In the genomic region with DNA sequence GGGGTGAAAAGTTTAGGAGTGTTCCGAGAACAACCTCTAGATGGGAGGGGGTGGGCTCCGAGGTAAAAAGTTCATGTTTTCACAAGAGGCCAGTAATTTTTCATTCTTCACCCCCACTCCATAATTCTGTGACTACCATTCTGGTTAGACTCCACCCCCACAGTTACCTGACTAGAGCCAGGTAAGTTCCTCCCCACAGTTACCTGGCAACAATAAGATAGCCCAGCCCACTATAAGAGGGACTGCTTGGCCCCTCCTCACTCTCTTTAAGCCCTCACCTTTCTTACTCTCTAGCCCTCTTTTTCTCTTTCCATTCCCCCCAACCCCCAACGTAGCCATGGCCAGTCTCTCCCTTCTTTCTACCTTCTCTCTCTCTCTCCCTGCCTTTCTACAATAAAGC, we compare ENCODE assay signal across 6 mouse cellular contexts. TPM values are rescaled to one million over a fixed set of nuclear protein-coding genes. Genes with fewer than 3 reads are reported as not detected.
DNase-seq lines count a peak whose midpoint lies in the region; ATAC-seq lines count a peak whose summit lies in the region.
"Not testable (repeated sequence)": the region's sequence is repeated elsewhere in the genome, so short reads cannot be mapped to it uniquely, and the experiment has no call there.

No protein-coding gene starts in this region.

- H3K9ac ChIP-seq in embryonic facial prominence, embryonic 14.5 days (ENCODE audit: low read depth, low read length); heart, embryonic 15.5 days; kidney, embryonic 15.5 days; liver, embryonic 11.5 days (ENCODE audit: low read depth, low read length); lung, embryonic 16.5 days (ENCODE audit: low read length); stomach, embryonic 14.5 days (replicated peaks; ENCODE audit: low read depth, low read length): not testable (repeated sequence)

- not testable (repeated sequence) for H3K4me1 ChIP-seq in embryonic facial prominence, embryonic 14.5 days (ENCODE audit: control insufficient read depth, insufficient read depth, low read length); liver, embryonic 11.5 days (replicated peaks; ENCODE audit: control insufficient read depth, insufficient read depth, low read length); stomach, embryonic 14.5 days (ENCODE audit: control insufficient read depth, insufficient read depth, low read length)
- peaks cover 11% of the 10 kb centered on the region; the same call in 1 of the 2 replicates for H3K4me1 ChIP-seq in heart, embryonic 15.5 days (replicated peaks)
- H3K4me1 ChIP-seq in kidney, embryonic 15.5 days = peaks cover 17% of the 10 kb centered on the region
- H3K4me1 ChIP-seq in lung, embryonic 16.5 days (replicated peaks; ENCODE audit: control insufficient read depth, insufficient read depth, low read length) = peaks cover 11% of the 10 kb centered on the region

- peak; percentile 18; the same call in 1 of the 2 replicates for ATAC-seq in embryonic facial prominence, embryonic 14.5 days (ENCODE audit: low read depth)
- ATAC-seq in heart, embryonic 15.5 days (replicated peaks; ENCODE audit: insufficient number of reproducible peaks, insufficient read depth, low FRiP score, low read depth) = 0 out of 2 replicates have a peak, but pooled peaks have one; percentile 35
- peak; percentile 36; the same call in 1 of the 2 replicates for ATAC-seq in kidney, embryonic 15.5 days (replicated peaks; ENCODE audit: low FRiP score)
- ATAC-seq in liver, embryonic 11.5 days (replicated peaks; ENCODE audit: low FRiP score) = peak; percentile 26; the same call in 1 of the 2 replicates
- ATAC-seq in lung, embryonic 16.5 days (ENCODE audit: low read depth) = peak; percentile 56
- peak; percentile 42; the same call in 1 of the 2 replicates for ATAC-seq in stomach, embryonic 14.5 days (ENCODE audit: insufficient number of reproducible peaks, insufficient read depth, low FRiP score, low read depth)

- peak; percentile 31 for DNase-seq in embryonic facial prominence, embryonic 14.5 days (ENCODE audit: low spot score)
- DNase-seq in liver, embryonic 11.5 days (ENCODE audit: low spot score) = not testable (repeated sequence)

- H3K27me3 ChIP-seq in embryonic facial prominence, embryonic 14.5 days (replicated peaks; ENCODE audit: control insufficient read depth, insufficient read depth, low read length); heart, embryonic 15.5 days; kidney, embryonic 15.5 days; liver, embryonic 11.5 days (replicated peaks; ENCODE audit: control insufficient read depth, insufficient read depth, low read length); lung, embryonic 16.5 days (ENCODE audit: control insufficient read depth, insufficient read depth, low read depth, low read length); stomach, embryonic 14.5 days (ENCODE audit: control insufficient read depth, insufficient read depth, low read length): not testable (repeated sequence)

- not testable (repeated sequence) for H3K27ac ChIP-seq in embryonic facial prominence, embryonic 14.5 days (replicated peaks; ENCODE audit: low read depth, low read length); kidney, embryonic 15.5 days; liver, embryonic 11.5 days (ENCODE audit: low read depth, low read length); lung, embryonic 16.5 days (ENCODE audit: low read length); stomach, embryonic 14.5 days (ENCODE audit: low read length)
- peak overlapping the region; percentile 25; the same call in 1 of the 2 replicates for H3K27ac ChIP-seq in heart, embryonic 15.5 days

- H3K4me3 ChIP-seq in embryonic facial prominence, embryonic 14.5 days (ENCODE audit: low read depth, low read length); heart, embryonic 15.5 days; kidney, embryonic 15.5 days (replicated peaks); liver, embryonic 11.5 days (ENCODE audit: low read depth, low read length); lung, embryonic 16.5 days (ENCODE audit: low read length); stomach, embryonic 14.5 days (ENCODE audit: low read depth, low read length): not testable (repeated sequence)

- H3K4me2 ChIP-seq in embryonic facial prominence, embryonic 14.5 days (ENCODE audit: low read depth, low read length); heart, embryonic 15.5 days; kidney, embryonic 15.5 days; liver, embryonic 11.5 days: not testable (repeated sequence)
- peak overlapping the region; percentile 19; the same call in 1 of the 2 replicates for H3K4me2 ChIP-seq in lung, embryonic 16.5 days (ENCODE audit: low read depth, low read length)
- peak overlapping the region; percentile 25; the same call in 1 of the 2 replicates for H3K4me2 ChIP-seq in stomach, embryonic 14.5 days (replicated peaks; ENCODE audit: low read depth, low read length)

- H3K36me3 ChIP-seq in embryonic facial prominence, embryonic 14.5 days (ENCODE audit: control insufficient read depth, insufficient read depth, low read length); heart, embryonic 15.5 days; kidney, embryonic 15.5 days; liver, embryonic 11.5 days (ENCODE audit: control insufficient read depth, insufficient read depth, low read length); lung, embryonic 16.5 days (ENCODE audit: control insufficient read depth, insufficient read depth, low read length); stomach, embryonic 14.5 days (ENCODE audit: control insufficient read depth, insufficient read depth, low read length): not testable (repeated sequence)

- not testable (repeated sequence) for H3K9me3 ChIP-seq in embryonic facial prominence, embryonic 14.5 days (ENCODE audit: control insufficient read depth, low read length); heart, embryonic 15.5 days (replicated peaks); kidney, embryonic 15.5 days (replicated peaks); liver, embryonic 11.5 days (ENCODE audit: control insufficient read depth, low read length); lung, embryonic 16.5 days (ENCODE audit: control insufficient read depth, low read length); stomach, embryonic 14.5 days (ENCODE audit: control insufficient read depth, low read depth, low read length)

- 38% methylated on average over 1 of the region's 3 CpGs for WGBS in embryonic facial prominence, embryonic 14.5 days
- WGBS in heart, embryonic 15.5 days = 74% methylated on average over 2 of the region's 3 CpGs
- WGBS in kidney, embryonic 15.5 days = 49% methylated on average over 2 of the region's 3 CpGs
- WGBS in liver, embryonic 11.5 days = 62% methylated on average over 2 of the region's 3 CpGs
- 25% methylated on average over 2 of the region's 3 CpGs for WGBS in lung, embryonic 16.5 days
- WGBS in stomach, embryonic 14.5 days = 40% methylated on average over 2 of the region's 3 CpGs

RNA-seq across cellular contexts. Expression of a gene that starts 25.1 kb away (rescaled TPM):
- 49.9 and 50.8 TPM in 2 replicates for polyA plus RNA-seq in embryonic facial prominence, embryonic 14.5 days (2014; fragmentation: Nextera tagmentation; extraction: Ambion mirVana)
- 25.2 and 33.8 TPM in 2 replicates for polyA plus RNA-seq in heart, embryonic 15.5 days (2015; fragmentation: Nextera tagmentation; extraction: Ambion mirVana)
- 47.6 and 50.9 TPM in 2 replicates for polyA plus RNA-seq in kidney, embryonic 15.5 days (2015; fragmentation: Nextera tagmentation; extraction: Ambion mirVana)
- polyA plus RNA-seq in liver, embryonic 11.5 days (2014; fragmentation: Nextera tagmentation; extraction: Ambion mirVana) = 31.2 and 33.3 TPM in 2 replicates
- 56.1 and 57.9 TPM in 2 replicates for polyA plus RNA-seq in lung, embryonic 16.5 days (2015; fragmentation: Nextera tagmentation; extraction: Ambion mirVana)
- polyA plus RNA-seq in stomach, embryonic 14.5 days (2014; fragmentation: Nextera tagmentation; extraction: Ambion mirVana) = 58.6 TPM in 2 replicates

RNA-seq across cellular contexts. Expression of a gene that starts 53.0 kb away (rescaled TPM):
- polyA plus RNA-seq in embryonic facial prominence, embryonic 14.5 days (2014; fragmentation: Nextera tagmentation; extraction: Ambion mirVana) = 27.1 and 28.8 TPM in 2 replicates
- 25.8 and 31.5 TPM in 2 replicates for polyA plus RNA-seq in heart, embryonic 15.5 days (2015; fragmentation: Nextera tagmentation; extraction: Ambion mirVana)
- polyA plus RNA-seq in kidney, embryonic 15.5 days (2015; fragmentation: Nextera tagmentation; extraction: Ambion mirVana) = 34.0 and 34.2 TPM in 2 replicates
- polyA plus RNA-seq in liver, embryonic 11.5 days (2014; fragmentation: Nextera tagmentation; extraction: Ambion mirVana) = 17.9 and 20.4 TPM in 2 replicates
- polyA plus RNA-seq in lung, embryonic 16.5 days (2015; fragmentation: Nextera tagmentation; extraction: Ambion mirVana) = 32.0 and 32.1 TPM in 2 replicates
- 33.1 and 34.3 TPM in 2 replicates for polyA plus RNA-seq in stomach, embryonic 14.5 days (2014; fragmentation: Nextera tagmentation; extraction: Ambion mirVana)
